Mouse (Mus musculus) layer of hippocampus, postnatal 14 days (tissue): ENCODE measurements around the gene Pin1rt1. TPM values are rescaled to one million over a fixed set of nuclear protein-coding genes. Genes with fewer than 3 reads are reported as not detected.

Experiments
- total RNA-seq, 2 experiments: library from RNA; stranded (reverse); gene quantifications; 2 replicates each; pipeline ENCODE4 v1.2.3; 2021

The Pin1rt1 gene
- total RNA-seq, 2 experiments from 2014 or later, result not detected

Other genes with a start within 250 kb of the Pin1rt1 start
- 10 to 100 TPM; 50.7 to 52.9 TPM for gene Hipk3, start 221.9 kb downstream of the Pin1rt1 start, total RNA-seq
- gene Cstf3, start 125.9 kb downstream of the Pin1rt1 start, total RNA-seq, result 10 to 100 TPM; 39.6 to 42.0 TPM
- gene Tcp11l1, start 4.2 kb downstream of the Pin1rt1 start, total RNA-seq, result 10 to 100 TPM; 47.9 to 49.3 TPM
- gene Depdc7, start 26.5 kb upstream of the Pin1rt1 start, total RNA-seq, result 1 to 10 TPM; 2.8 to 3.7 TPM
- gene Qser1, start 100.4 kb upstream of the Pin1rt1 start, total RNA-seq, result 10 to 100 TPM; 12.1 to 13.0 TPM
- 1 to 10 TPM; 1.0 to 1.2 TPM for gene Prrg4, start 133.5 kb upstream of the Pin1rt1 start, total RNA-seq
- gene Ccdc73, start 151.4 kb upstream of the Pin1rt1 start, total RNA-seq, result 1 to 10 TPM in 1 of 2 experiments, not detected in 1; 1.6 TPM